Mouse (Mus musculus) gastrocnemius, adult 2 months (tissue): ENCODE measurements at regions not wholly inside any gene's neighbourhood (a gene's known extent, or its start where the extent isn't known, plus 50 kb on each side); places are given as distances from the start of the nearest gene placed in this dataset.

Experiments
- DNase-seq: peaks from one replicate; pipeline ENCODE4 v3.0.0; 2022
- H3K27ac ChIP-seq: fragments of 200-600 bp; 2 replicates; pipeline ENCODE4 v1.8.1; 2022; ENCODE audit warnings: mild to moderate bottlenecking
- H3K4me3 ChIP-seq: fragments of 200-600 bp; 2 replicates; pipeline ENCODE4 v1.8.1; 2022; ENCODE audit warnings: mild to moderate bottlenecking, moderate library complexity
- CTCF ChIP-seq: fragments of 200-600 bp; IDR thresholded peaks from 2 replicates; pipeline ENCODE4 v1.8.1; 2022; ENCODE audit warnings: antibody characterized with exemption, mild to moderate bottlenecking, moderate library complexity
- intact Hi-C: fragments of 180-260 bp; cut with DNase I; formaldehyde crosslinking; loops from one replicate; pipeline ENCODE4 v1.15.1; 2025

- no peak for TF ChIP-seq CTCF
- intact Hi-C loops: no loop called here
- DNase-seq: no peak
- Histone ChIP-seq H3K27ac (no peak overlapping the region), H3K4me3 (no peak overlapping the region)
Measured at GRCm38 (mm10) chr7:39862835-39863234, 345.3 kb downstream of the Zfp619 start.

- TF ChIP-seq CTCF: no peak
- no peak overlapping the region for H3K4me3 ChIP-seq
- no peak overlapping the region for H3K27ac ChIP-seq
- no peak for DNase-seq
- intact Hi-C loops: no loop called here
Measured at GRCm38 (mm10) chr7:39864130-39864529, 346.6 kb downstream of the Zfp619 start.

- DNase-seq: no peak
- Histone ChIP-seq H3K4me3 (no peak overlapping the region), H3K27ac (no peak overlapping the region)
- intact Hi-C loops: no loop called here
- TF ChIP-seq CTCF: no peak
Measured at GRCm38 (mm10) chr7:39864781-39865180, 347.2 kb downstream of the Zfp619 start.

DNA sequence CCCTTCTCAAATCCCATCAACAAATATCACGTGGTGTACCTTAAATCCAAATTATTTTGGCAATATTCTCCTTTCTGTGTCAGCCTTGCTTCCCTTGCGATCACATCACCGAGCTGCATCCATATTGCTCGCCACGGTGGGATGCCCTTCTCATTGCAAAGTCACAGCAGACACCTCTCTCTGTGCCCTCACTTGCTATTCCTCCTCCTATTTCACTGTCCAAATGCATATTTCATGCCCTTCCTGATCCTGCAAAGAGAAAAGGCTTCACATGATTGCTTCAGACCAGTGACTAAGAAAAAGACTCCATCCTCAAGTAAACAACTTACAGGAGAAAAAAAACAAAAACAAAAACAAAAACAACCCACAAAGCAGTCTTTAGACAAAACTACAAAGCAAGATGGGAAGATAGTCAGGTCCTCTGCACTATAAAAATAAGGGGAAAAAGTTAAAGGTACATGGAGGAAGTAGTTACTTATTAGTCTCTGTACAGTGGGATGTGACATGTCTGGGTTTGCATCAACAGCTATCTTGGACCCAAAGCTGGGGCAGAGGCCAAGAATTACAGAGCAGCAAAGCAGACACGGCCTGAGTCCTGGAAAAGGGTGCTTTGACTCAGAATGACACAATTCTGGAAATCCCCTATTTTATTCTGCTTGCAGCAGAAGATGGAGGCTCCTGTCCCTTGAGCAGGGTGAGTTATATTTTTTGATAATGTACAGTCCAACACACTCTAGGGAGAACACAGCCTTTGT is 349.3 kb downstream of the Zfp619 start:
- no peak overlapping the region for H3K4me3 ChIP-seq
- intact Hi-C loops: no loop called here
- no peak overlapping the region for H3K27ac ChIP-seq
- DNase-seq: peak; percentile 18
- TF ChIP-seq CTCF: no peak

GRCm38 (mm10) chr7:39867451-39867850 is 349.9 kb downstream of the Zfp619 start:
- Histone ChIP-seq H3K27ac (no peak overlapping the region), H3K4me3 (no peak overlapping the region)
- DNase-seq: no peak
- no peak for TF ChIP-seq CTCF
- intact Hi-C loops: no loop called here

DNA sequence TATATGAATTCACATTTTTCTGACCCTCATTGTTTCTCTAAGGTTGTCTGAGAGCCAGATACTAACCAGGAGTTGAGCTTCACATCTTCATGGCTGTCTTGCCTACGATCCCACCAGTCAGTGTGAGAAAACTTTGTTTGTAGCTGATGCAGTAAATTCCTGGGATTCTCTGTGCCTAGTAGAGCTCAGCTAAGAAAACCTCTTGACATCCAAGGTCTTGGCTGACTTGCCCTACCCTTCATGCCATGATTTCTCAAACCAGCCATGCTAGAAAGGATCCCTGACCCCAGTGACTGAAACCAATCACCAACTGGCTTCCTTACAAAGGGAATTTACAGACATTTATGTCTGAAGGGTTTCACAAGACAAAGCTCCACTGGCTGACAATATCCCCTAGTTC is 364.5 kb downstream of the Zfp619 start:
- DNase-seq: no peak
- TF ChIP-seq CTCF: no peak
- intact Hi-C loops: no loop called here
- Histone ChIP-seq H3K4me3 (no peak overlapping the region), H3K27ac (no peak overlapping the region)

DNA sequence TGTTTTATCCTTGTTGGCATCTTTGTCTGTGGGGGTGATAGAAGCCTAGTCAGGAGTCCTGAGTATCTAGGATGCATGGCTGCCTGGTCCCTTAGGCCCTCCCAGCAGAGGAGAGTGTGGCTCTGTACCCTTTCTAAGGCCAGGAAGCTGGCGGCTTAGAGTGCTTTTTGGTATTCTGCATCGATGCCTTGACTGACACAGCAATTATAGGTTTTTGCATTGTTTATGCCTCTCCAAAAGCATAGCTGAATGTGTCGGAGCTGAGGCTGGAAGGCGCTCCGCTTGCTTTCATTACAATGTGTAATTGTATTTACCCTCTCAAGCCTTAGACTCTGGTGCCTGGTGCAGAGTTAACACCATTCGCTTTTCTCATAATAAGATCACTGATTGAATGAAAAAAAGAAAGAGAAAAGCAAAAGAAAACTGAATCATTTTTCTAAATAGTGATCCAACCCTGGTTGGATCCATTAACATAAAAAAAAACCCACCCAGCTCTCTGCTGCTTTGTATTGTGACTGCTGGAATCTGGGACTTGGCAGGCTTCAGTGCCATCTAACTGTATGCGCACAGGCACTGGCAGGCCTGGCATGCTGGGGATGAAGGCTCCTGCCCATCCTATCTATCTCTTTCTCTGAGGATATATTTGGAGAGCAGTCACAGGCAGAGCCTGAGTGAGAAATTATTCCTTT is 376.8 kb downstream of the Zfp619 start:
- Histone ChIP-seq H3K27ac (no peak overlapping the region), H3K4me3 (no peak overlapping the region)
- no peak for DNase-seq
- intact Hi-C loops: no loop called here
- TF ChIP-seq CTCF: no peak

DNA sequence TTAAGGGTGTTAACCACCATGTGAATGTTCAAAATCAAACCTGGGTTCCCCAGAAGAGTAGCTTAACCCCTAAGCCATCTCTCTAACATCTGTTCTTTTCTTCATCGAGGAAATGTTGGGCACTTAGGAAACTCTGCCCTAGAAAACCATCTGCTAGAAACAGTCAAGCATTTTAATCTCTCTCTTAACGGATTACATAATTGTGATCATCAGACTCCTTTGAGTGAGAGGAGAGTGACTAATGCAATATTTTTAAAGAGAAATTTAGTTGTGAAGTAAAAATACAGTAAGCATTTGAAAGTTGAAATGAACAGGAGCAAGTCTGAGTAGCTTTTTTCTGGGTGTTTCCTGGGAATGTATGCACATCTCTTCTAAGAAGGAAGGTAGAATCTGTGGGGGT is 379.4 kb downstream of the Zfp619 start:
- intact Hi-C loops: no loop called here
- Histone ChIP-seq H3K4me3 (no peak overlapping the region), H3K27ac (no peak overlapping the region)
- no peak for DNase-seq
- no peak for TF ChIP-seq CTCF

- no peak overlapping the region for H3K4me3 ChIP-seq
- DNase-seq: no peak
- peak; percentile 20; the same call in 1 of the 2 replicates for TF ChIP-seq CTCF
- intact Hi-C loops: no loop called here
- no peak overlapping the region for H3K27ac ChIP-seq
Measured at GRCm38 (mm10) chr7:39898268-39898667, 380.7 kb downstream of the Zfp619 start.

- Histone ChIP-seq H3K27ac (no peak overlapping the region), H3K4me3 (no peak overlapping the region)
- no peak for TF ChIP-seq CTCF
- intact Hi-C loops: no loop called here
- no peak for DNase-seq
Measured at GRCm38 (mm10) chr7:39933946-39934345, 416.4 kb downstream of the Zfp619 start.

- no peak for DNase-seq
- no peak for TF ChIP-seq CTCF
- Histone ChIP-seq H3K27ac (no peak overlapping the region), H3K4me3 (no peak overlapping the region)
- intact Hi-C loops: no loop called here
Measured at GRCm38 (mm10) chr7:39937262-39937661, 419.7 kb downstream of the Zfp619 start.

GRCm38 (mm10) chr7:39942262-39942900 is 424.8 kb downstream of the Zfp619 start:
- DNase-seq: no peak
- H3K27ac ChIP-seq: no peak overlapping the region
- intact Hi-C loops: no loop called here
- TF ChIP-seq CTCF: no peak
- H3K4me3 ChIP-seq: no peak overlapping the region

DNA sequence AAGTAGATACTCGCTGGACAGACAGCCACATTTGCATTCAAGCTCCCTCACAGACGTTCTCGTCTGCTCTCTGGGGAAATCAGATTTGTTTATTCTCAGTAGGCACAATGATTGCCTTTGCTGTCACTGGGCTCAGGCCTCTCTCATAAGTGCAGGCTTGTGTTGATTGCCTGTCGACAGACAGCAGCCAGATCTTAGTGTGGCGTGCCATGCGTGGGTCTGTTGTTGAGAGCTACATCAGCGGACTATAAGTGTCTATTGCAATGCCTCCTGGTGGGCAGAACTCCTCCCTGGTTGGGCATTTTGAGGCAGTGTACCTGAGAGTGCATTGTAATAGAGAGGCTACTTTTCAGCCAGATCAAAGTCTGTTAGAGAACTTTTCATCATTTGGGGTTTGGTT is 436.5 kb downstream of the Zfp619 start:
- intact Hi-C loops: no loop called here
- TF ChIP-seq CTCF: no peak
- Histone ChIP-seq H3K4me3 (no peak overlapping the region), H3K27ac (no peak overlapping the region)
- DNase-seq: no peak
